Mouse (Mus musculus): ENCODE data around the gene Rgs7. TPM values are rescaled to one million over a fixed set of nuclear protein-coding genes. Genes with fewer than 3 reads are reported as not detected.

Gene Rgs7
- polyA plus RNA-seq, 1 experiment from 2014 or later = 0.53 TPM

DNA sequence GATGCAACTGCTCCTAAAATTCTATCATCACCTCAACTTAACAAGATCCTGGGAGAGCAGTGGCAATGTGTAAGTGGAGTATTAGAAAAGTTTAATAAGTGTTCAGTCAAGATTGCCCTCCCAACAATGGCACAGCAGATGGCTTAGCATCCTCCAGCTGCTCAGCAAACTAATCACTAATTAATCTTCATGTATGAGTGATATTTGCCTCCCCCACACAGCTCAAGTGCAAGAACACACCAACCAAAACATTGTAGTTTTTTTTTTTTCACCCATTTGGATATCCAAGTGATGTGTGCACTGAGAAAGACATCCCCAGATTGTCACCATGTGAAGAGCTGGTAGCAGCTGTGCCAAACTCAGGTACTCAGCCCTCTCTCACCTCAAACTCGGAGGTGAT lies 336.8 kb downstream of the Rgs7 start:
- Histone ChIP-seq H3K36me3 (no peaks in the 10 kb centered on the region), H3K4me2 (no peak overlapping the region), H3K9me3 (no peaks in the 10 kb centered on the region), H3K27ac (replicated peaks) (no peak overlapping the region), H3K27me3 (replicated peaks) (no peaks in the 10 kb centered on the region), H3K4me1 (no peaks in the 10 kb centered on the region), H3K9ac (no peak overlapping the region), H3K4me3 (no peak overlapping the region)
- 68% methylated on average over 1 of the region's 1 CpGs for WGBS
- no peak for ATAC-seq (ENCODE audit: extremely low read depth, insufficient number of reproducible peaks, low FRiP score, low TSS enrichment)

DNA sequence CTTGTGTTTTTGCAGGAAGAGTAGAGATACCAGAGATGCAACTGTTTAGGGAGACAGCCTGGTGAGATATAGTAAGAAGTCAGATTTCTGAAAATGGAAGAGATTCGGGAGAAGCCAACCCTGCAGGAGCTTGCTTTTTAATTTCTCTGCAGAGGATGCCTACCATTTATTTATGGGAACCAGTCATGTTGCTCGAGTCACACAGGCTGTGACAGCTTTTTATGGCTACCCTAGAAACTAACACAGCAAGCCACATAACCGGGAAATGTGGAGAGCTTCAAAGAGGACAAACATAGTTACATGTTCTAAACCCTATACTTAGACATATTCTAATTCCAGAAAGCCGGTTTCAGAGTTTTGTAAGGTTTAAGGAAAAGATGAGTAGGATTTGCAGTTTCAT lies 349.2 kb downstream of the Rgs7 start:
- H3K4me3 ChIP-seq = no peak overlapping the region
- H3K4me1 ChIP-seq = no peaks in the 10 kb centered on the region
- ATAC-seq (ENCODE audit: extremely low read depth, insufficient number of reproducible peaks, low FRiP score, low TSS enrichment) = no peak
- no peaks in the 10 kb centered on the region for H3K27me3 ChIP-seq (replicated peaks)
- no peak overlapping the region for H3K9ac ChIP-seq
- H3K27ac ChIP-seq (replicated peaks) = no peak overlapping the region
- no peak overlapping the region for H3K4me2 ChIP-seq
- no peaks in the 10 kb centered on the region for H3K36me3 ChIP-seq
- 64% methylated on average over 4 of the region's 4 CpGs for WGBS
- no peaks in the 10 kb centered on the region for H3K9me3 ChIP-seq

DNA sequence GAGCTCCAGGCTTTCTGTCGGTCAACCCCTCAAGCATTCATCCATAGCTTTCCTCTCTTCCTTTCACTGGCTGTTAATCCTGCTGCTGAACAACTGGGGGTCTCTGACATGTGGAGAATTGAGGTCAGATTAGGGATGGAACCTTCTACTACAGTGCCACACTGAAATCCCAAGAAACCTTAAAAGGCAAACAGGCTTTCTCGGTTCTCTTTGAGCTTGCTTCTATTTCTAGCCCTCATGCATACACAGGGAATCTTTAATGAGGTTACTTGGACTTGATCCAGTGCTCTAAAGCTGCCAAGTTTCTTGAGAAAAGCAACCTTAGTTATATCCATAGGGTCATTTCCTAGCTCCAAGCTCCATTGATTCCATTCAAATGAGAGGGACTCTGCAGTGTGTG lies 363.8 kb downstream of the Rgs7 start:
- H3K4me2 ChIP-seq = no peak overlapping the region
- H3K9ac ChIP-seq = no peak overlapping the region
- H3K27ac ChIP-seq (replicated peaks) = peak overlapping the region; percentile 58
- no peaks in the 10 kb centered on the region for H3K36me3 ChIP-seq
- no peaks in the 10 kb centered on the region for H3K27me3 ChIP-seq (replicated peaks)
- WGBS = 39% methylated on average over 2 of the region's 2 CpGs
- no peak for ATAC-seq (ENCODE audit: extremely low read depth, insufficient number of reproducible peaks, low FRiP score, low TSS enrichment)
- peaks cover 7% of the 10 kb centered on the region for H3K4me1 ChIP-seq
- no peaks in the 10 kb centered on the region for H3K9me3 ChIP-seq
- no peak overlapping the region for H3K4me3 ChIP-seq

DNA sequence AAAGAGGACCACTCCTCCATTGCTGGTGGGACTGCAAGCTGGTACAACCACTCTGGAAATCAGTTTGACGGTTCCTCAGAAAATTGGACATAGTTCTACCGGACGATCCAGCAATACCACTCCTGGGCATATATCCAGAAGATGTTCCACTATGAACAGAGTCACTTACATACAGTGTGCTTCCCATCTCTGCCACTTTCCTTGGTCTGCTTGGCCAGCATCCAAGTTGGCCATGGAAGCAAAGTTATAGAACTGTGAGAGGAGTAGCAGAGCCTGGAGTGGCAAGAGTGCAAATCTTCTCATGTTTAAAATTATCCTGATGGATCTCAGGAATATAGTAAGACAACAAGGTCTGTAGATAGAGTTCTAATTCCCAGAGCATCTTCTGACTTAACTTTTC lies 367.9 kb downstream of the Rgs7 start:
- H3K36me3 ChIP-seq = no peaks in the 10 kb centered on the region
- no peak overlapping the region for H3K9ac ChIP-seq
- H3K9me3 ChIP-seq = no peaks in the 10 kb centered on the region
- no peak overlapping the region for H3K4me2 ChIP-seq
- no peaks in the 10 kb centered on the region for H3K27me3 ChIP-seq (replicated peaks)
- ATAC-seq (ENCODE audit: extremely low read depth, insufficient number of reproducible peaks, low FRiP score, low TSS enrichment) = no peak
- 78% methylated on average over 3 of the region's 3 CpGs for WGBS
- no peak overlapping the region for H3K4me3 ChIP-seq
- H3K4me1 ChIP-seq = peaks cover 7% of the 10 kb centered on the region
- H3K27ac ChIP-seq (replicated peaks) = no peak overlapping the region

DNA sequence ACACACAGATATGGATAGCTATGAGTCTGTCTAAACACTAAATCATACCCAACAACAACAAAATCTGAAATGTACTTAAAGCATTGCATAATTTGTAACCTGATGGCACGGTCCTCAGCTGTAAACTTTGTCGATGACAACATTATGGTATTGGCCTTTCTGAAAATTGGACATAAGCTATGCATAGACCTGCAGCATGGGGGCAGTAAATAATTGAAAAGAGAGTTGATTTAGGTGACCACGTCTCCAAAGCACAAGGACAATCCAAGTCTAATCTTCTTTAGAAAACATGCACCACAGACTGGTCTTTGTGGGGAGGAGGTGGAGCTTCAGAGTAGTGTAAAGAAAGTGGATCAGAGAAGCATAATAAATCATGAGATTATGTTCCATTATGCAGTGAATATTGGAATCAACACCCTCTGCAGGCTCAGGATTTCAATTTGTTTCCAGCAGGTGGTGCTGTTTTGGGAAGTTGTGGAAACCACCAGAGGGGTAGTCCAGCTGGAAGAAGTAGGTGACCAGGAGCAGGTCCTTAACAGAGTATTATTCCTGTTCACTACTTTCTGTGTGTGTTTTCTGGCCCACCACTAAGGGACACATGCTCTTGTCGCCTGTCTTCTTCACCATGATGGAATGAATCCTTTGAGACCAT lies 373.3 kb downstream of the Rgs7 start:
- H3K9me3 ChIP-seq = no peaks in the 10 kb centered on the region
- 62% methylated on average over 4 of the region's 4 CpGs for WGBS
- no peak overlapping the region for H3K4me3 ChIP-seq
- H3K9ac ChIP-seq = no peak overlapping the region
- no peak overlapping the region for H3K27ac ChIP-seq (replicated peaks)
- H3K27me3 ChIP-seq (replicated peaks) = no peaks in the 10 kb centered on the region
- H3K4me1 ChIP-seq = no peaks in the 10 kb centered on the region
- H3K4me2 ChIP-seq = no peak overlapping the region
- ATAC-seq (ENCODE audit: extremely low read depth, insufficient number of reproducible peaks, low FRiP score, low TSS enrichment) = no peak
- H3K36me3 ChIP-seq = no peaks in the 10 kb centered on the region

DNA sequence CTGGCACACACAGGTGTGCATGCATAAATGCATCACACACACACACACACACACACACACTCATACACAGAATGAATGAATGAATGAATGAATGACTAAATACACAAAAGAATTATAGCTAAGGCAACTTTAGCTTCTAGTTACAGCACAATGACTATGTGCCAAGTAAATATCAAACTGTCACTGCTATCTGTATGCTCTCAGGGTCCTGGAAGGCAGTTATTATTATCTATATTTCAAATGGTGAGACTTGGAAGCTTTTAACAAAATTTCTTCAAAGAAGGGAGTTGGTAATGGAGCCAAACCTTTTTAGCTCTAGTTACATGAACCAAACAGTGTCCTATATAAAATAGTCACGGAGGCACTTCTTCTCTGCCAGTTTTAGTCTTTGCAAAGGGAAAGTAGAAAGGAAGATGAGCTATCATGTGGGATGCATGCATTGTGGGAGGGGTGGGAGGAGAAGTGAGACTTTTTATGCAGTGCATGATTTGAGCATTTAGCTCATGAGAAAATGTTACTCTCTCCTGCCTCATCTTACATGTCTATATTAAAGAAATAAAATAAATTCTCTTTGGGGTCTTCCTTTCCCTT lies 383.9 kb downstream of the Rgs7 start:
- H3K4me2 ChIP-seq = no peak overlapping the region
- no peaks in the 10 kb centered on the region for H3K36me3 ChIP-seq
- no peaks in the 10 kb centered on the region for H3K4me1 ChIP-seq
- H3K9ac ChIP-seq = no peak overlapping the region
- no peaks in the 10 kb centered on the region for H3K27me3 ChIP-seq (replicated peaks)
- H3K4me3 ChIP-seq = no peak overlapping the region
- no peak for ATAC-seq (ENCODE audit: extremely low read depth, insufficient number of reproducible peaks, low FRiP score, low TSS enrichment)
- no peaks in the 10 kb centered on the region for H3K9me3 ChIP-seq
- no peak overlapping the region for H3K27ac ChIP-seq (replicated peaks)
- 82% methylated on average over 1 of the region's 1 CpGs for WGBS

DNA sequence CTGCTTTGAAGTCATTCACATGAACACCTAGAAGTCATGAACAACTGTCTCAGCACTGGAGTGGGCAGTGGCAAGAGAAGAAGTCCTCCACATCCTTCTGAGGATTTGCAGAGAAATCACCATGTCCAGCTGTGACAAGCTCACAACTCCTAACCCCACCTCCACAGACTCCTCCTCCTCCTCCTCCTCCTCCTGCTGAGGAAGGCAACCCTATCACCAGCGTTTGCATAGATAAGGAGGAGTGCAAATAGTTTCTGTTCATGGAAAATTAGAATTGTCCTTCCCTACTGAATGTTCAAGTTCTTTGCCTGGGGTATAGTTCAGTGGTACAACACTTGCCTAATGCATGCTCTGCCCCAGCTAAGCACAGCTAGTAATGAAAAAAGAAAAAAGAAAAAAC lies 386.0 kb downstream of the Rgs7 start:
- no peak for ATAC-seq (ENCODE audit: extremely low read depth, insufficient number of reproducible peaks, low FRiP score, low TSS enrichment)
- no peaks in the 10 kb centered on the region for H3K9me3 ChIP-seq
- H3K27me3 ChIP-seq (replicated peaks) = no peaks in the 10 kb centered on the region
- no peak overlapping the region for H3K9ac ChIP-seq
- no peaks in the 10 kb centered on the region for H3K36me3 ChIP-seq
- 19% methylated on average over 1 of the region's 1 CpGs for WGBS
- H3K4me1 ChIP-seq = no peaks in the 10 kb centered on the region
- H3K27ac ChIP-seq (replicated peaks) = no peak overlapping the region
- H3K4me3 ChIP-seq = no peak overlapping the region
- no peak overlapping the region for H3K4me2 ChIP-seq

DNA sequence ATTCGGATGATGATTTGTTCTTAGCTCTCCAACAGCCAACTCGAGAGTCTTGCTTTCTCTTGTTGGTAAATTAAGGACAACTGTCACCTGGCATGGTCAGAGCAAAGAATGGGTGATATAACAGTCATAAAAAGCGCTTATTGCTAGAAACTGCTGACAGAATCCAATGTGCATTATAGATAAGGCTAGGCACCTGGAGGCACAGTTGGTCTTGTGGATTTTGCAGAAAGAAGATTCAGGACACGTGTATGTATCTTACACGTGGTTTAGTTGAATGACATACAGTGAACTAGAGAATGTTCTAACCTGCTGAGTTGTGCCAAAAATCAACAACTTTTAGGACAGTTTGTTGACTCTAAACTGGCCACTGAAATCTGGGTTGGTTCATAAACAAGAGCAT lies 386.9 kb downstream of the Rgs7 start:
- WGBS = 72% methylated on average over 5 of the region's 5 CpGs
- H3K27ac ChIP-seq (replicated peaks) = no peak overlapping the region

DNA sequence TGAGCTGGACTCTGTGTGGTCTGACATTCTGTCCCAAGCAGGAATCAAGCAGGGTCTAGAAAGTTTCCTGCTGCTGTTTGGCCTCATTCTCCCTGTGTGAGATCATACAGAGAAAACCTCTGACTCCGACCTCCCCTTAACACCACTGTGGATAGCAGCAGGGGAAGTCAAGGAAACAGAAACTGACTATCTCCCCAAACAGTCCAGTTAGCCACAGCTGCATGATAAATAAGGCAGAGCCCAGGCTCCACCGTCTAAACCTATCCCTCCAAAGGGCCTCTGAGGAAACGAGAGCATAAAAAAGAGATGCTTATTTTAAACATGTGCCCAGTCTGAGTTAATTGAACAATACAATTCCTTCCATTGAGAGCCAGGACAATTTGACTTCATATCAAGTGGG lies 395.3 kb downstream of the Rgs7 start:
- no peaks in the 10 kb centered on the region for H3K27me3 ChIP-seq (replicated peaks)
- no peak for ATAC-seq (ENCODE audit: extremely low read depth, insufficient number of reproducible peaks, low FRiP score, low TSS enrichment)
- no peak overlapping the region for H3K27ac ChIP-seq (replicated peaks)
- H3K4me1 ChIP-seq = no peaks in the 10 kb centered on the region
- H3K9ac ChIP-seq = no peak overlapping the region
- H3K4me3 ChIP-seq = no peak overlapping the region
- 31% methylated on average over 3 of the region's 3 CpGs for WGBS
- H3K36me3 ChIP-seq = no peaks in the 10 kb centered on the region
- H3K4me2 ChIP-seq = no peak overlapping the region
- H3K9me3 ChIP-seq = no peaks in the 10 kb centered on the region

More for the DNA sequence above, 386.9 kb downstream of the Rgs7 start:
- H3K9me3 ChIP-seq = no peaks in the 10 kb centered on the region
- H3K27me3 ChIP-seq (replicated peaks) = no peaks in the 10 kb centered on the region
- H3K36me3 ChIP-seq = no peaks in the 10 kb centered on the region
- no peak overlapping the region for H3K4me3 ChIP-seq
- ATAC-seq (ENCODE audit: extremely low read depth, insufficient number of reproducible peaks, low FRiP score, low TSS enrichment) = no peak
- no peaks in the 10 kb centered on the region for H3K4me1 ChIP-seq
- H3K9ac ChIP-seq = no peak overlapping the region
- no peak overlapping the region for H3K4me2 ChIP-seq

DNA sequence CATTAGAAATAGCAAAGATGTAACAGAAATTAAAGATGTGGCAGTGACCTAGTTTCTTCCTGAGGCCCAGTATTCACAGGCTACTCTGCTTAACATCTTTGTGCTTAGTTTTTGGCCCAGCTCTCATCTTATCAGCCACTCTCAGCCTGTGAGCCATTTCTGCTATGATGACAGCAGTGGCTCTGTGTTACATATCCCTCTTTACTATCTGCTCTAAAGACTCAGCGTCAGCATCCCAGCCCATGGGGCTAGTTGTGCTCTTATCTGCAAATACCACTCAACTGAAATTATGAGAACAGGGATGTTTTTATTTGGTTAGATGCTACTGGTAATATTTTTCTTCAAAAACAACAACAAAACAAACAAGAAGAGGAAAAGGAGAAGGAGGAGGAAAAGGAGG lies 410.2 kb downstream of the Rgs7 start:
- Histone ChIP-seq H3K4me2 (no peak overlapping the region), H3K27me3 (replicated peaks) (no peaks in the 10 kb centered on the region), H3K4me3 (no peak overlapping the region), H3K9ac (no peak overlapping the region), H3K4me1 (peaks cover 13% of the 10 kb centered on the region), H3K36me3 (no peaks in the 10 kb centered on the region), H3K27ac (replicated peaks) (peak overlapping the region; percentile 45; the same call in 1 of the 2 replicates), H3K9me3 (no peaks in the 10 kb centered on the region)
- ATAC-seq (ENCODE audit: extremely low read depth, insufficient number of reproducible peaks, low FRiP score, low TSS enrichment) = no peak; the same call in 1 of the 2 replicates
- WGBS = 10% methylated on average over 1 of the region's 1 CpGs

DNA sequence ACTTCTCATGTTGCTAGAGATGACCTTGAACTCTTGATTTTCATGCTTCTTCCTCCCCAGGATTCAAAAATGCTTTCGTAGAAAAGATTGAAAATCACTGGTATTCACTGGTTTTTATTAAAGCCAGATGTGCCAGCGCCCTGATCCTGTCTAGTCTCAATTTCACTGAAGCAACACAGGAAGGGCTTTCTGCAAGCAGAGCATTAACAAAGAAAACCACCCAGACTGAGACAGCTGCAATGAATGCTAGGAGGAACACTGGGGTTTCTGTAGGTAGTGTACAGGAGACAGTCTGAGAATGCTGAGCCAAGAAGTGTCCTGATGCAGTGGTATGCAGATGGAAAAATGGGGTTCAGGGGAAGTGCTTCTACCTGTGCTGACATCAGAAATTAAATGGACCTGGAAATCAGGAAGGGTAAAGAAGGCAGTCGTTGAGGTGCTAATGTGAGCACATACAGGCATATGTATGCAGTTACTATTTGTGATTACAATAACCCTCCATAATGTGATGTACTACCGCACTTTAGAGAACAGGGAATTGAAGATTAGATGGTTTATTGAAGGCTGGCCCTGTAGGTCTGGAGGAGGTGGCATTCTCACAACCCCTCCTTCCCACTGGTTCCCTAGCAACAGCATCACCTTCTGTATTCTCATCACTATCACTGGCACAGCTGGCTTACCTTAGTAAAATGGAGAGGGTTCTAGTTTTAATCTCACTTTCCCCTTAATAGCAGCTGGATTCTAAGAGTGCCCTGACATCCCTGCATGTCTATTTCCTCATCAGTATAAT lies 412.3 kb downstream of the Rgs7 start:
- no peaks in the 10 kb centered on the region for H3K9me3 ChIP-seq
- no peak overlapping the region for H3K9ac ChIP-seq
- 67% methylated on average over 4 of the region's 4 CpGs for WGBS
- H3K27ac ChIP-seq (replicated peaks) = no peak overlapping the region
- peaks cover 13% of the 10 kb centered on the region for H3K4me1 ChIP-seq
- ATAC-seq (ENCODE audit: extremely low read depth, insufficient number of reproducible peaks, low FRiP score, low TSS enrichment) = no peak
- no peak overlapping the region for H3K4me2 ChIP-seq
- H3K36me3 ChIP-seq = no peaks in the 10 kb centered on the region
- H3K4me3 ChIP-seq = no peak overlapping the region
- H3K27me3 ChIP-seq (replicated peaks) = no peaks in the 10 kb centered on the region
